Mouse (Mus musculus): Measurements from ENCODE around the gene Mpo. TPM values are rescaled to one million over a fixed set of nuclear protein-coding genes. Genes with fewer than 3 reads are reported as not detected.

Mpo gene
- polyA plus RNA-seq, 1 experiment from 2014 or later, result 0.68 TPM

- 75% methylated on average over 4 of the region's 4 CpGs for WGBS
- Histone ChIP-seq H3K9me3 (ENCODE audit: low read length) (no peaks in the 10 kb centered on the region), H3K4me1 (ENCODE audit: insufficient read depth, low read depth, low read length) (no peaks in the 10 kb centered on the region), H3K4me3 (ENCODE audit: low read depth, low read length) (no peak overlapping the region), H3K4me2 (replicated peaks; ENCODE audit: low read depth, low read length) (no peak overlapping the region), H3K27me3 (replicated peaks; ENCODE audit: insufficient read depth, low read length) (no peaks in the 10 kb centered on the region), H3K36me3 (ENCODE audit: insufficient read depth, low read length) (no peaks in the 10 kb centered on the region), H3K27ac (ENCODE audit: low read length) (no peak overlapping the region), H3K9ac (replicated peaks; ENCODE audit: low read depth) (no peak overlapping the region)
- ATAC-seq (no peak), DNase-seq (ENCODE audit: low spot score) (no peak)
- TF ChIP-seq EP300 (IDR thresholded peaks at IDR 0.05), result no peak
- no peak for TF ChIP-seq CTCF (IDR thresholded peaks at IDR 0.05)
Observed at GRCm38 (mm10) chr11:87779392-87779791, 14.0 kb upstream of the Mpo start.

GRCm38 (mm10) chr11:87780130-87780529, 13.3 kb upstream of the Mpo start:
- H3K27me3 ChIP-seq (replicated peaks; ENCODE audit: insufficient read depth, low read length), result no peaks in the 10 kb centered on the region
- WGBS, result 64% methylated on average over 8 of the region's 8 CpGs
- no peaks in the 10 kb centered on the region for H3K4me1 ChIP-seq (ENCODE audit: insufficient read depth, low read depth, low read length)
- TF ChIP-seq CTCF (IDR thresholded peaks at IDR 0.05) (no peak), EP300 (IDR thresholded peaks at IDR 0.05) (no peak)
- no peak overlapping the region for H3K4me3 ChIP-seq (ENCODE audit: low read depth, low read length)
- no peaks in the 10 kb centered on the region for H3K36me3 ChIP-seq (ENCODE audit: insufficient read depth, low read length)
- no peak overlapping the region for H3K4me2 ChIP-seq (replicated peaks; ENCODE audit: low read depth, low read length)
- DNase-seq (ENCODE audit: low spot score), result no peak
- no peaks in the 10 kb centered on the region for H3K9me3 ChIP-seq (ENCODE audit: low read length)
- no peak for ATAC-seq
- H3K27ac ChIP-seq (ENCODE audit: low read length), result no peak overlapping the region
- H3K9ac ChIP-seq (replicated peaks; ENCODE audit: low read depth), result no peak overlapping the region

GRCm38 (mm10) chr11:87790088-87790487, 3.3 kb upstream of the Mpo start:
- no peak overlapping the region for H3K9ac ChIP-seq (replicated peaks; ENCODE audit: low read depth)
- TF ChIP-seq EP300 (IDR thresholded peaks at IDR 0.05) (no peak), CTCF (IDR thresholded peaks at IDR 0.05) (no peak)
- no peaks in the 10 kb centered on the region for H3K4me1 ChIP-seq (ENCODE audit: insufficient read depth, low read depth, low read length)
- DNase-seq (ENCODE audit: low spot score) (no peak), ATAC-seq (no peak)
- no peaks in the 10 kb centered on the region for H3K27me3 ChIP-seq (replicated peaks; ENCODE audit: insufficient read depth, low read length)
- no peak overlapping the region for H3K27ac ChIP-seq (ENCODE audit: low read length)
- 87% methylated on average over 6 of the region's 6 CpGs for WGBS
- H3K9me3 ChIP-seq (ENCODE audit: low read length), result no peaks in the 10 kb centered on the region
- no peaks in the 10 kb centered on the region for H3K36me3 ChIP-seq (ENCODE audit: insufficient read depth, low read length)
- no peak overlapping the region for H3K4me3 ChIP-seq (ENCODE audit: low read depth, low read length)
- no peak overlapping the region for H3K4me2 ChIP-seq (replicated peaks; ENCODE audit: low read depth, low read length)

GRCm38 (mm10) chr11:87801711-87802275, 8.4 kb downstream of the Mpo start:
- H3K4me1 ChIP-seq (ENCODE audit: insufficient read depth, low read depth, low read length), result no peaks in the 10 kb centered on the region
- no peaks in the 10 kb centered on the region for H3K27me3 ChIP-seq (replicated peaks; ENCODE audit: insufficient read depth, low read length)

GRCm38 (mm10) chr11:87802621-87803020, 9.2 kb downstream of the Mpo start:
- no peak for ATAC-seq
- H3K4me3 ChIP-seq (ENCODE audit: low read depth, low read length), result no peak overlapping the region
- WGBS, result 43% methylated on average over 14 of the region's 14 CpGs

More at GRCm38 (mm10) chr11:87801711-87802275, 8.4 kb downstream of the Mpo start:
- Histone ChIP-seq H3K36me3 (ENCODE audit: insufficient read depth, low read length) (no peaks in the 10 kb centered on the region), H3K4me3 (ENCODE audit: low read depth, low read length) (no peak overlapping the region), H3K9ac (replicated peaks; ENCODE audit: low read depth) (no peak overlapping the region), H3K27ac (ENCODE audit: low read length) (no peak overlapping the region), H3K9me3 (ENCODE audit: low read length) (no peaks in the 10 kb centered on the region), H3K4me2 (replicated peaks; ENCODE audit: low read depth, low read length) (no peak overlapping the region)
- 78% methylated on average over 22 of the region's 22 CpGs for WGBS
- ATAC-seq (no peak), DNase-seq (ENCODE audit: low spot score) (no peak)
- TF ChIP-seq EP300 (IDR thresholded peaks at IDR 0.05), result no peak
- no peak for TF ChIP-seq CTCF (IDR thresholded peaks at IDR 0.05)

GRCm38 (mm10) chr11:87805448-87805847, 12.1 kb downstream of the Mpo start:
- Histone ChIP-seq H3K4me3 (ENCODE audit: low read depth, low read length) (no peak overlapping the region), H3K4me1 (ENCODE audit: insufficient read depth, low read depth, low read length) (no peaks in the 10 kb centered on the region), H3K9ac (replicated peaks; ENCODE audit: low read depth) (no peak overlapping the region), H3K27ac (ENCODE audit: low read length) (no peak overlapping the region), H3K27me3 (replicated peaks; ENCODE audit: insufficient read depth, low read length) (no peaks in the 10 kb centered on the region), H3K9me3 (ENCODE audit: low read length) (no peaks in the 10 kb centered on the region), H3K4me2 (replicated peaks; ENCODE audit: low read depth, low read length) (no peak overlapping the region), H3K36me3 (ENCODE audit: insufficient read depth, low read length) (no peaks in the 10 kb centered on the region)
- WGBS, result 64% methylated on average over 1 of the region's 1 CpGs
- TF ChIP-seq CTCF (IDR thresholded peaks at IDR 0.05) (peak; percentile 65), EP300 (IDR thresholded peaks at IDR 0.05) (no peak)
- DNase-seq (ENCODE audit: low spot score), result peak; percentile 11
- no peak for ATAC-seq

More at GRCm38 (mm10) chr11:87802621-87803020, 9.2 kb downstream of the Mpo start:
- no peaks in the 10 kb centered on the region for H3K36me3 ChIP-seq (ENCODE audit: insufficient read depth, low read length)
- H3K9ac ChIP-seq (replicated peaks; ENCODE audit: low read depth), result no peak overlapping the region
- TF ChIP-seq EP300 (IDR thresholded peaks at IDR 0.05), result no peak
- TF ChIP-seq CTCF (IDR thresholded peaks at IDR 0.05), result peak; percentile 66
- no peak overlapping the region for H3K27ac ChIP-seq (ENCODE audit: low read length)
- H3K9me3 ChIP-seq (ENCODE audit: low read length), result no peaks in the 10 kb centered on the region
- H3K27me3 ChIP-seq (replicated peaks; ENCODE audit: insufficient read depth, low read length), result no peaks in the 10 kb centered on the region
- no peaks in the 10 kb centered on the region for H3K4me1 ChIP-seq (ENCODE audit: insufficient read depth, low read depth, low read length)
- DNase-seq (ENCODE audit: low spot score), result peak; percentile 47
- no peak overlapping the region for H3K4me2 ChIP-seq (replicated peaks; ENCODE audit: low read depth, low read length)

- H3K9me3 ChIP-seq (ENCODE audit: low read length), result no peaks in the 10 kb centered on the region
- H3K27ac ChIP-seq (ENCODE audit: low read length), result no peak overlapping the region
- DNase-seq (ENCODE audit: low spot score) (no peak), ATAC-seq (no peak)
- H3K4me3 ChIP-seq (ENCODE audit: low read depth, low read length), result no peak overlapping the region
- H3K9ac ChIP-seq (replicated peaks; ENCODE audit: low read depth), result no peak overlapping the region
- H3K4me2 ChIP-seq (replicated peaks; ENCODE audit: low read depth, low read length), result no peak overlapping the region
- no peaks in the 10 kb centered on the region for H3K4me1 ChIP-seq (ENCODE audit: insufficient read depth, low read depth, low read length)
- H3K36me3 ChIP-seq (ENCODE audit: insufficient read depth, low read length), result no peaks in the 10 kb centered on the region
- TF ChIP-seq EP300 (IDR thresholded peaks at IDR 0.05) (no peak), CTCF (IDR thresholded peaks at IDR 0.05) (no peak)
- no peaks in the 10 kb centered on the region for H3K27me3 ChIP-seq (replicated peaks; ENCODE audit: insufficient read depth, low read length)
- 75% methylated on average over 6 of the region's 6 CpGs for WGBS
Observed at GRCm38 (mm10) chr11:87807433-87807832, 14.1 kb downstream of the Mpo start.
